Mouse (Mus musculus) brain, embryonic 14.5 days (tissue): Measurements from ENCODE around the gene Ppp1r32. TPM values are rescaled to one million over a fixed set of nuclear protein-coding genes. Genes with fewer than 3 reads are reported as not detected.
A peak's percentile ranks its signal among the peaks of the same experiment; 100 is the strongest.

Source experiments
- DNase-seq: peaks from one replicate; pipeline ENCODE4 v3.0.0-alpha.2; 2011; ENCODE audit warnings: low read depth
- CTCF ChIP-seq: fragments of 200-500 bp; IDR thresholded peaks from 2 replicates; pipeline ENCODE4 v1.5.1; 2012; ENCODE audit warnings: inconsistent platforms, mild to moderate bottlenecking, moderate library complexity, borderline replicate concordance; ENCODE audit not compliant: insufficient read depth, insufficient read length; ENCODE audit errors: extremely low read depth
- POLR2A ChIP-seq: fragments of 200-500 bp; IDR thresholded peaks from 2 replicates; pipeline ENCODE4 v1.6.1; 2012; ENCODE audit warnings: mild to moderate bottlenecking, inconsistent platforms, borderline replicate concordance; ENCODE audit not compliant: poor library complexity, insufficient read depth, insufficient read length, severe bottlenecking; ENCODE audit errors: extremely low read depth
- polyA plus RNA-seq: library from polyadenylated mRNA; depleted of rRNA; stranded (reverse); fragments of >200 nt; gene quantifications from 2 replicates; pipeline ENCODE4 v1.2.3, GENCODE M21; 2012

Gene Ppp1r32
- polyA plus RNA-seq, 1 experiment: 2.5 TPM

DNA sequence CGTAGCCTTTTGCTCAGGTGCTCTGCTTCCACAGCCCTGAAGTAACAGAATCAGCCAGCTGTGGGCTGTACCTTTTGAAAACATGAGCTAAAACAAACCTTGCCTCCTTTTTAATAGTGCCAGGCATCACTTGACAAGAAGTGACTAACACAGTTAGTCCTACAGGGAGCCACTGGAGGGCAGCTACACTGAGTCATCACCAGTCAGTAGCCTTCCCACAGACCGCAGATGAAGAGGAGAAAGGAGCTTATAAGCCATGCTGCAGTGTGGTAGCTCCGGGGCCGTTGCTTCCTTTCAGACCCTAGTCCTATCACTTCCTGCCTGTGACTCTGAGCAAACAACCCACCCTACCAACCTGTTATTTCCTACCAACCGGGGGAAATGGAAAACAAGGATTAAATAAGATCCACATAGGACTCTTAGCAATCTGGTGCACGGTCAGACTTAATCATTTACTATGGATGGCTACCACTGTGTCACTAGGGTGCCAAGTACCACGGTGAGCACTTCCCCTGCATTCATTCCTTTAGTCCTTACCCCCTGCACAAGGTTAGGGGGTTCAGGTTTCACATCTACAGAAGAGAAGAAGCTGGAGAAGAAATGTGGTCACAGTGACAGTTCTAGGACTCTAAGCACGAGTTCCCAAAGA, 14.9 kb upstream of the Ppp1r32 start:
- no peak for DNase-seq
- TF ChIP-seq CTCF: no peak
- TF ChIP-seq POLR2A: no peak

DNA sequence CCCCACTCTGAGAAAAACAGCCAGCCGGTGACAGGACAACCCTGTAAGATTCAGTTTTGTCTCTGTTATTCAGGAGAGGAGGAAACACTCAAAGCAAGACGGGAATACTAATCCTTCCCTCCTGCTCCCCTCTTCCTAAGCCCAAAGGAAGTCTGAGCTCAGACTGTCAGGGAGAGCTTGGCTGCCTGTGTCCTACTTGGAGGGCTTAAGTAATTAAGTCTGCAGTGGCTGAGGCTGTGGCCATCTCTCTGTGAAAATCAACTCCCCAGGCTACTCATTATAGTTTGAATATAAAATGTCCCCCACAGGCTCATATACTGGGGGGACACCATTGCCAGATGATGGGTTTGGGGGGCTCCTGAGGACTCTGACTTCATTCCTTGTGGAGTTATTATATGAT, 14.2 kb upstream of the Ppp1r32 start:
- peak; percentile 23 for DNase-seq
- TF ChIP-seq CTCF: no peak
- TF ChIP-seq POLR2A: no peak

DNA sequence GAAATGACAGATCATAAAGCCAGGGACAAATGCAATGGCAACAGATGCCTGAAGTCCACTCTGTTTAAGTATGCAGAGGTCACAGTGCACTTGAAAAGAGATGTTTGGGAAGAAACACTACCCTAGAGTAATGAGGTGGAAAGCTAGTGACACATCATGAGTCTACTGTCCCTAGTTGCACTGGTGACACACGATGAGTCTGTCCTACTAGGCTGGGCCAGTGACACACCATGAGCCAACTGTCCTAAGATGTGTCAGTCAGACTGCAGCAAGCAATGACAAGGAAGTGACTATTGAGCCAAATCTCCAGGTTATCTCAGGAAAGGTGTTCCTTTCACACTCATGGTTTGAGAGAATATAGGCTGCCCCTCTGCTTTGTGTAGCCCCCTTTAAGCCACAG, 12.9 kb upstream of the Ppp1r32 start:
- no peak for TF ChIP-seq CTCF
- no peak for TF ChIP-seq POLR2A
- no peak for DNase-seq

DNA sequence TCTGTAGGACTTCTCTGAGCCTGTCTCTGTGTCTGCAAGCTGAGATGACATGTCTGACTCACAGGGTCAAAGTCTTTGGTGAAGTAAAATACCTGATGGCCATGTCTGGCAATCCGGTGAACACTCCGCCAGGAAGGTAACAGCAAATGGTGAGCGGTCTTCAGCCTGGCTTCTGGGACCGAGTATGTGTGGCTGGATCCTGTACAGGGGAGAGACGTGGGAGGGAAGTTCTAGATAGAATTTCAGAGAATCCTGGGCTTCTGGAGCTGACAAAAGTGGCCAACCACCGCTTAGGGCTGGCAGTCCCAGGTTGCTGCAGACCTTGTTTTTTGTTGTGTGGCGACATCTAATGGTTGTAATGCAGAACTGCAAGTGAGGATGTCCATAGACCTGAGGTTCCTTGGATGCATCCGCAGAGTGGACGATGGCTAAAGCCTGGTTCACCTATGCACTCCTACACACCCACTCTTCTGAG, 3.6 kb upstream of the Ppp1r32 start:
- DNase-seq: peak; percentile 88
- peak; percentile 93 for TF ChIP-seq CTCF
- TF ChIP-seq POLR2A: no peak

DNA sequence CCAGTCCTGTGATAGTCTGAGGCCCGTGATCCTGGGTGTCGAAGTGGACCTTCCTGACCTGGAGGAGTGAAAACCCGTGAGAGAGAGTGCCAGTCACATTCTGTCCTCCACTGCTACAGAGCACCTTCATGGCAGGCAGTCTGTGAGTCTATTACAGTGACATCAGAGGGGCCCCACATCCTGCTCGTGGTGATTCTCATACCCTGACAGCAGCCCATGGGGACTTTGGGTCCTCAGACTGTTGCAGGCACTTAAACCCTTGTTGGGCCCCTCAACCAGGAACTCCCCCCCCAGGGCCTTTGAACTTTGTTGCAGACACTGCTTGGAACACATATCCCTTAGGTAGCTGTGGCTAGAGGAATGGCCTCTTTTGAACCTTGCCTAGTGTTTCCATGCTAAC, 3.2 kb downstream of the Ppp1r32 start:
- DNase-seq: no peak
- TF ChIP-seq POLR2A (no peak), CTCF (no peak)

DNA sequence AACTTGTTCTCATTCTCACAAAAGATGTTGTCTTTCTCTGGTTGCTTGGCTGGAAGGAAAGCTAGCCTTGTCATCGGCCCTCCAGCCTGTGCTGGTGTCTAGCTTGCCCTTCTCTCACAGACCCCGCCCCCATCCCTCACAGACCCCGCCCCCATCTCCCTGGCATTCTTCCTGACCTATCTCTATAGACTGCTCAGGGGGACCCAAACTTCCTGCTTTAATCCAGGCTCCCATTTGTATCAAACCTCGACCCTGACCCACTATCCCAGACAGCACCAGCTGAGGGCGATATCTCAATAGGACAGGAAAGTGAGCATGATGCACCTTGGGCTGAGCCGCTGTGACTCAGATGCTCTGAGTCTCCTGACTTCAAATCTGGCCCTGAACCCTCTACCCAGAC, 8.9 kb downstream of the Ppp1r32 start:
- DNase-seq: no peak
- TF ChIP-seq POLR2A: no peak
- 0 out of 2 replicates have a peak, but pooled peaks have one; percentile 9 for TF ChIP-seq CTCF

DNA sequence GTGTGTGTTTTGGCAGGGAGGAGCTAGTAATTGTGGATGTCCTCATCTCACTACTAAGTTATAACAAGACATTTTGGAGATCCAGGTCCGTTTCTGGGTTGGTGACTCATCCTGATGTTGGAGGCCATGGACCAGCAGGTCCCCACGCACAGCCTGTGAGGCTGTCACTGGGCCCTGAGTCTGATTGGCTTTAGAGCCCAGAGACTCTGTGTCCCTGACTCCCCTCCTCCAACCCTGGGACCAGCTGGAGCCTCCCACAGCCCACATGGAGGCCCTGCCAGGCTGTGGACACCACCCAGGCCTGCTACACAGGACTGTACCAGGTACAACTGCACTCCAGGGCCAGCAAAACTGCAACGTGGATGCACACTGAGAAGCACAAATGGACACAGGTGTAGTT, 9.8 kb downstream of the Ppp1r32 start:
- no peak for DNase-seq

DNA sequence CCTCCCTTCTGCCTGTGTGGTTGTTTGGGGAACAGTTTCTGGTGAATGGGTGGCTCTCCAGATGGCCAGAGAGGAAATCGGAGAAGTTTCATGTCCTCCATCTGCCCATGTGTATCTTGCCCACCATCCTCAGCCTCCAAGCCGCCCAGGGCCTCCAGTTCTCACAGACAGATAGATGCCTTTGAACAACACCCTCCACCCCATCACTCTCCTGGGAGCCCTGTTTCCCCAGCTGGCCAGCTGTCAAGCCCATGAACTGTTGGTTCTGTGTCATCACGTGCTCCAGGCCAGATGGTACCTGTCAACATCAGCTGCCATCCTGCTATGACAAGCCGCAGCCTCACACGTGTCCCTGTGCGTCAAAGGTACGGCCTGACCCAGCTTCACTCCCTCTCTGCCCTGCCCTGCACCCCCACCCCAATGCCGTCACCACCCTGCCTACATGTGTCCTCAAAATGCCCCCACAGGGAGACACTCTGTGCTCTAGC, 13.5 kb downstream of the Ppp1r32 start:
- TF ChIP-seq POLR2A: no peak
- TF ChIP-seq CTCF: no peak
- no peak for DNase-seq

More for the DNA sequence above, 9.8 kb downstream of the Ppp1r32 start:
- TF ChIP-seq CTCF (no peak), POLR2A (no peak)

DNA sequence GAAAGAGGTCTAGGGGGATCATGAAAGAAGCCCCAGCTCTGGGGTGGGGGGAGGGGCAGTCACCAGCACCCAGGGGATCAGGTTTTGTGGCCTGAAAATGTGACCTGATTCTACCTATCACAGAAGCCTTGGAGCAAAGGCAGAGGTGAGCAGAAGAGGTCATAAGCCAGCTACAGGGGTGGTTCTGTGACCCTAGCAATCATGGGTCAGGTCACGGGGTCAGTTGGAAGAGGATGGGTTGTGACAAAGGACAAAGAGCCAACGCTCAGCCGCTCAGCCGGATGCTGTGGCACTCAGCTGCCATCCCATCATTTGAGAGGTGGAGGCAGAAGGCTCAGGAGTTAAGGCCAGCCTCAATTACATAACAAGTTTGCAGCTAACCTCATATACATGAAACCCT, 18.3 kb downstream of the Ppp1r32 start:
- TF ChIP-seq POLR2A (no peak), CTCF (no peak)
- DNase-seq: no peak

DNA sequence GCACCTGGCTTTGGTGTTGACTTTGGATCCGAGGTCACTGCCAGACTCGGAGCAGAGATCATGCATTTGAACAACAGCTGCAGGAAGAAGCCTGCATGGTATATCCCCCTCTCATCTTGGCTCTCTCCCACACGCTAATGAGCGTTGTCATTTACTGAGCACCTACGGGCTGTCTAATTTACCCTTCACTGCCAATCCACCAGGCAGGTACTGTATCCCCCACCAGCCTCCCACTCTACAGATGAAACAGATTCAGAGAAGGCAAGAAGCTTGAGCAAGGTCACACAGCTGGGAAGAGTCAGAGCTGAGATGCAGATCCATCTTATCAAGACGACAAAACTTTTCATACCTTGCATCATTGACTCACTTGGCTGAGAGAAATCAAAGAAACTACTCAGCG, 21.1 kb downstream of the Ppp1r32 start:
- TF ChIP-seq CTCF: no peak
- TF ChIP-seq POLR2A: no peak
- no peak for DNase-seq

DNA sequence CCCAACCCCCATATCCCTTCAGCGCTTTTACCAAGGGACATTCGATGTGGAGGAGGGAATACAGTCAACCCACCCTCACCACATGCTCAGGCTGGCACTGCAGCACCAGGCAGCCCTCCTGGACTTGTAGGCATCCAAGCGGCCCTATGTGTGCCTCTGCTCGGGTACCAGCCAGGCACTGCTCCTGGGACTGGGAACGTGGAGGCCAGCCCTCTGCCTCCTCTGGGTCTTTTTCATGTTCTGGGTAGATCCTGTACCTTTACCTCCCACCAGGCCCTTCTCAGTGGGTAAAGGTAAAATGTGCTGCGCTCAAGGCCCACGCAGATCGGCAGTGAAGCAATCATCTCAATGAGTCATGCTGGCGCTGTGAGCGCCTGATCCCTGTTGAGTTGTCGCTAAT, 22.8 kb downstream of the Ppp1r32 start:
- TF ChIP-seq POLR2A (no peak), CTCF (no peak)
- no peak for DNase-seq

DNA sequence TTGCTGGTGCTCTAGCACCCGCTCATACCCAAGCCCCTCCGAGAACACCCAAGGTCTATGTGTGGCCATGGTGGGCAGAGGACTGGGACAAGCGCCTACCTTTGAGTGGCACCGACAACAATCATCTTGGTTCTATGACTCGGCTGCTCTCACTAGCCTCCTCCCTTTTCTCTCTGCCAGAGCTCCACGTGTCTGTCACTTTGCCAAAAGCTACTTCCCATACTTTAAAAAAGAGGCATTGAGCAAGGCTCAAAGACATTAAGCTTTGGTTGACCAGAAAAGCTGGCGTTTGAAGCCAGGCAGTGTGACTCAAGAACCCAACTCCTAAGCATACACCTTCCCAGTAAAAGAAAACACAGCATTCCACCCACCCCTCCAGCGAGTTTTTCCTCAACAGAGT, 24.6 kb downstream of the Ppp1r32 start:
- peak; percentile 64 for DNase-seq
- no peak for TF ChIP-seq CTCF
- no peak for TF ChIP-seq POLR2A
